8 mouse cellular contexts compared by ENCODE assay signal in the genomic region with DNA sequence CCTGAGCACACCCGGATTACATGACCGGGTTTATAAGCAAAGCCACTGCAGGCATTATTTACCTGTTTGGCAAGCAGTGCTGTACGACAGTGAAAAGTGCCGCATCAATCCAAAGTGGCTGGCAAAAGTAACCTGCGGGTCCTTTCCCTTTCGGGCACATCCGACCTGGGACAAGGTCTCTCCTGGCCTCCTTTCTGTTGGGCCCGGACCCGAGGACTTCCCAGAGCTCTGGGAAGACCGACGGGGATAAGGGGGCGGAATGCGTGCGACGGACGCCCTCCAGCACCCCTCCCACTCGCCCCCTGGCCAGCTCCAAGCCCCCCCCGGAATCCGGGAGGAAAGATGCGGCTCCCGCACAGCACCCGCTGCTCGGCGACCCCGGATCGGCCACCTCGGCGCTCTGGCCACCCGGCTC. TPM values are rescaled to one million over a fixed set of nuclear protein-coding genes. Genes with fewer than 3 reads are reported as not detected.
DNase-seq lines count a peak whose midpoint lies in the region; ATAC-seq and TF ChIP-seq lines count a peak whose summit lies in the region.

No protein-coding gene starts in this region.

- no peak for TF ChIP-seq POLR2A in embryonic fibroblast, embryonic 13.5 days (IDR thresholded peaks at IDR 0.05; ENCODE audit: low read depth, low read length)

- H3K4me1 ChIP-seq in heart, embryonic 14.5 days (ENCODE audit: control insufficient read depth in 2 of 2, insufficient read depth in 2 of 2, low read length in 2 of 2) = no peaks in the 10 kb centered on the region; a peak in 1 of 4 replicates
- peaks cover 4% of the 10 kb centered on the region for H3K4me1 ChIP-seq in embryonic fibroblast, embryonic 13.5 days (ENCODE audit: control insufficient read depth, insufficient read depth, low read length)
- H3K4me1 ChIP-seq in limb, embryonic 12.5 days (replicated peaks) = peaks cover 5% of the 10 kb centered on the region; the same call in 1 of the 2 replicates

- no peak overlapping the region for H3K27ac ChIP-seq in heart, embryonic 14.5 days (replicated peaks in 1 of 2; ENCODE audit: control insufficient read depth in 1 of 2, insufficient read depth in 1 of 2, low read depth in 2 of 2, low read length in 2 of 2)
- H3K27ac ChIP-seq in embryonic fibroblast, embryonic 13.5 days (ENCODE audit: insufficient read depth, low read length) = peak overlapping the region; percentile 54
- H3K27ac ChIP-seq in limb, embryonic 12.5 days = peak overlapping the region; percentile 54; the same call in 1 of the 2 replicates

- under 1% methylated on average over 28 of the region's 29 CpGs for WGBS in heart, embryonic 14.5 days
- WGBS in limb, embryonic 12.5 days = under 1% methylated on average over 29 of the region's 29 CpGs

- H3K27me3 ChIP-seq in heart, embryonic 14.5 days (ENCODE audit: control insufficient read depth, insufficient read depth, low read length) = no peaks in the 10 kb centered on the region
- no peaks in the 10 kb centered on the region for H3K27me3 ChIP-seq in limb, embryonic 12.5 days

- H3K4me3 ChIP-seq in heart, embryonic 14.5 days (ENCODE audit: control insufficient read depth in 1 of 2, insufficient read depth in 1 of 2, low read depth in 1 of 2, low read length in 2 of 2) = peak overlapping the region; percentile 60 to 94
- peak overlapping the region; percentile 89 for H3K4me3 ChIP-seq in embryonic fibroblast, embryonic 13.5 days (ENCODE audit: insufficient read depth, low read length)
- peak overlapping the region; percentile 69 for H3K4me3 ChIP-seq in limb, embryonic 12.5 days (replicated peaks)

- peak overlapping the region; percentile 84 for H3K9ac ChIP-seq in heart, embryonic 14.5 days (ENCODE audit: low read length)
- peak overlapping the region; percentile 87 for H3K9ac ChIP-seq in limb, embryonic 12.5 days (replicated peaks)

- peak overlapping the region; percentile 88 for H3K4me2 ChIP-seq in heart, embryonic 14.5 days (ENCODE audit: low read length)
- peak overlapping the region; percentile 71 for H3K4me2 ChIP-seq in limb, embryonic 12.5 days

- no peaks in the 10 kb centered on the region for H3K9me3 ChIP-seq in heart, embryonic 14.5 days (ENCODE audit: control insufficient read depth, low read length)
- H3K9me3 ChIP-seq in limb, embryonic 12.5 days = peaks cover 3% of the 10 kb centered on the region; the same call in 1 of the 2 replicates

- ATAC-seq in heart, embryonic 14.5 days (ENCODE audit: insufficient number of reproducible peaks, insufficient read depth, low FRiP score, low read depth) = peak; percentile 68
- peak; percentile 80 for ATAC-seq in limb, embryonic 12.5 days (ENCODE audit: insufficient number of reproducible peaks, insufficient read depth, low FRiP score, low TSS enrichment, low read depth)

- DNase-seq in heart, adult 11 months = no peak
- peak; percentile 58 for DNase-seq in R1 (ENCODE audit: low read depth, low spot score)
- peak; percentile 37 for DNase-seq in retina, embryonic 14.5 days (ENCODE audit: low spot score)
- no peak for DNase-seq in spleen, adult 12 weeks (ENCODE audit: low spot score)
- DNase-seq in gastrocnemius, adult 8-10 months (ENCODE audit: low spot score in 2 of 2) = no peak

- no peaks in the 10 kb centered on the region for H3K36me3 ChIP-seq in heart, embryonic 14.5 days (ENCODE audit: control insufficient read depth, insufficient read depth, low read length)
- no peaks in the 10 kb centered on the region for H3K36me3 ChIP-seq in limb, embryonic 12.5 days

- no peak for TF ChIP-seq CTCF in embryonic fibroblast, embryonic 13.5 days (IDR thresholded peaks at IDR 0.05; ENCODE audit: borderline replicate concordance, insufficient read depth, low read length)

RNA-seq across cellular contexts. Expression of a gene that starts 0.8 kb away (rescaled TPM):
- polyA plus RNA-seq in heart, embryonic 14.5 days (2014; fragmentation: Nextera tagmentation; extraction: Ambion mirVana) = 3.5 and 3.6 TPM in 2 replicates
- 63.5 and 68.2 TPM in 2 replicates for polyA plus RNA-seq in embryonic fibroblast, embryonic 13.5 days (2011; ENCODE audit: insufficient read length, low read depth, missing spikeins)
- polyA plus RNA-seq in limb, embryonic 12.5 days (2016; fragmentation: Nextera tagmentation; extraction: Ambion mirVana) = 7.7 and 7.9 TPM in 2 replicates
- under 1 TPM; 0.27 to 0.41 (median 0.37) TPM for total RNA-seq in gastrocnemius, adult 8-10 months (2022)

RNA-seq across cellular contexts. Expression of a gene that starts 29.5 kb away (rescaled TPM):
- 1.4 and 2.7 TPM in 2 replicates for polyA plus RNA-seq in heart, embryonic 14.5 days (2014; fragmentation: Nextera tagmentation; extraction: Ambion mirVana)
- 3.6 and 5.0 TPM in 2 replicates for polyA plus RNA-seq in embryonic fibroblast, embryonic 13.5 days (2011; ENCODE audit: insufficient read length, low read depth, missing spikeins)
- 2.2 and 4.2 TPM in 2 replicates for polyA plus RNA-seq in limb, embryonic 12.5 days (2016; fragmentation: Nextera tagmentation; extraction: Ambion mirVana)
- total RNA-seq in gastrocnemius, adult 8-10 months (2022) = under 1 TPM in 1 of 4 experiments, not detected in 3; 0.41 TPM

RNA-seq across cellular contexts. Expression of a gene that starts 55.6 kb away (rescaled TPM):
- 1.7 and 2.9 TPM in 2 replicates for polyA plus RNA-seq in heart, embryonic 14.5 days (2014; fragmentation: Nextera tagmentation; extraction: Ambion mirVana)
- polyA plus RNA-seq in embryonic fibroblast, embryonic 13.5 days (2011; ENCODE audit: insufficient read length, low read depth, missing spikeins) = 29.2 and 33.8 TPM in 2 replicates
- 3.9 and 4.0 TPM in 2 replicates for polyA plus RNA-seq in limb, embryonic 12.5 days (2016; fragmentation: Nextera tagmentation; extraction: Ambion mirVana)
- total RNA-seq in gastrocnemius, adult 8-10 months (2022) = not detected

Comparison
In these comparisons a context has a peak if more than half of its experiments do, and no peak if none do; other contexts are left out.
1. H3K27ac ChIP-seq: peak in embryonic fibroblast, embryonic 13.5 days (single experiment) and limb, embryonic 12.5 days (single experiment); none in heart, embryonic 14.5 days (0 of 2).
2. DNase-seq: peak in R1 (single experiment) and retina, embryonic 14.5 days (single experiment); none in heart, adult 11 months (single experiment), spleen, adult 12 weeks (single experiment) and gastrocnemius, adult 8-10 months (0 of 2).
3. Peak in every context shown above with its lines, with median percentiles within 50 percentile points of each other: H3K4me3 ChIP-seq.